Mouse (Mus musculus) pancreas, adult 10 weeks (tissue): Measurements from ENCODE around the gene Vmn1r171. TPM values are rescaled to one million over a fixed set of nuclear protein-coding genes. Genes with fewer than 3 reads are reported as not detected.

Experiments used
- polyA plus RNA-seq: library from polyadenylated mRNA; stranded (reverse); fragments of 350-450 nt; fragmentation: Illumina TruSeq; extraction: RNeasy Lipid Tissue Mini Kit (QIAGEN cat#74804); gene quantifications from one replicate; pipeline ENCODE4 v1.2.3, GENCODE M21; 2015; ENCODE audit warnings: low read depth, low replicate concordance; ENCODE audit not compliant: insufficient read depth

The Vmn1r171 gene
- polyA plus RNA-seq = not detected

DNA sequence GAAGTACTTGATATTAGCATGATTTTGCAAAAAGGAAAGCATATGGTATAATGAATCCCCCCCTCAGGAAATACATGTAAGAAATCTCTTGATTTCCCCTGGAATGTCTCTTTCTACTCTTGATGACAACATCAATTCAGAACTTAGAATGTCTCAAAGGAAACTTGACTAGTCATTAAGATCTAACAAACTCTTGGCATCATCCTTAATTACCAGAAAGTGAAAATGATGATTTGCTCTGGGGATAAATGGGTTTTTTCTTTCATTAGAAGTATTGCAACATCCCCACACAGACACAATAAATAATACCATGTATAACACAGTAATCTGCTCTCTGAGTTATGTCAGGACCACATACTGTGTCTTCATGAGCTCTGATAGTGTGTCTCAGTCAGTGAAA, at the start of gene Vmn1r171:
TSS of gene Vmn1r171 (plus strand) at position 301 of the 400 bp plus-strand sequence.

DNA sequence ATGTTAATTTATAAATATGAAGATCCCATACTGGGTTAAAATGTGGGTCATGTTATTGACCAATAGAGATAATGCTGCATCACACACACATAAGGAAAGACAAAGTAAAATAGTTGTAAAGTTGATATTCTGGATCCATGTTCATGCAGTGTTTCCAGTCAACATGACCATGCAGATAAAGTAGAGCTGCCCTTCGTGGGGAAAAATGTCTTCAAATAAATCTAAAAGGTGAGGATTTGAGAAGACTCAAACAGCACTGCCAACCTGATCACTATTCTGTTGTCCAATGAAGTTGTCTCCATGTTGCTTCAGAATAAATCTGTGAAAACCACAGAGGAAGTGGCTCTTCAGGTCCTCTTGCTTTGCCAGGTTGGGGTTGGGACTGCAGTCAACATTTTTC, 24.6 kb upstream of the Vmn1r171 start, which contains the start of gene Vmn1r170:
TSS of gene Vmn1r170 (plus strand) at position 301 of the 400 bp plus-strand sequence.

DNA sequence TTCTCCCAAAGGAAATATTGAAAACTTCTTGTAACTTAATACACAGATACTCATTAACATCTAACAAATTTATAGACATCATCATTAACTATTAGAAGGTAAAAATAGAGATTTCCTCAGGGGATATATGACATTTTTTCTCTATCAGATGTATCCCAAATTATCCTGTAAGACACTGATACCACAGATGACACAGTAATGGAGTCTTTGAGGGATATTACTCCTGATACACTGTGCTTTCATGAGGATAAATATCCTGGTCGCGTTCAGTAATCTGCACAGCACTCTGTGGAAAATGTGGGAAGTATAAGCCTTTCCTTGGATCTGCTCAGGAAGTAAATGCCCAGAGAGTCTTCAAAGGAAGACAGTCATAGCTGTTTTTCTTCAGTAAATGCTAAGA, 27.5 kb downstream of the Vmn1r171 start, which contains the start of gene Vmn1r172:
TSS of gene Vmn1r172 (plus strand) at position 301 of the 400 bp plus-strand sequence.

Other genes starting within 250 kb of the Vmn1r171 start
- not detected for gene Nlrp5, start 244.8 kb upstream of the Vmn1r171 start, polyA plus RNA-seq
- not detected for gene Vmn1r167, start 123.5 kb upstream of the Vmn1r171 start, polyA plus RNA-seq
- not detected for gene Vmn1r168, start 91.0 kb upstream of the Vmn1r171 start, polyA plus RNA-seq
- gene Vmn1r169, start 55.2 kb upstream of the Vmn1r171 start, polyA plus RNA-seq = not detected
- not detected for gene Vmn1r170, start 24.5 kb upstream of the Vmn1r171 start, polyA plus RNA-seq
- gene Vmn1r172, start 27.6 kb downstream of the Vmn1r171 start, polyA plus RNA-seq = not detected
- not detected for gene Vmn1r173, start 70.0 kb downstream of the Vmn1r171 start, polyA plus RNA-seq
- not detected for gene Vmn1r174, start 121.5 kb downstream of the Vmn1r171 start, polyA plus RNA-seq
- not detected for gene Vmn1r175, start 179.9 kb downstream of the Vmn1r171 start, polyA plus RNA-seq
- not detected for gene Vmn1r176, start 206.7 kb downstream of the Vmn1r171 start, polyA plus RNA-seq
- gene Vmn1r177, start 235.7 kb downstream of the Vmn1r171 start, polyA plus RNA-seq = not detected